Mouse (Mus musculus): Measurements from ENCODE around the gene Map2.

Gene Map2

GRCm38 (mm10) chr1:66386751-66387452 is 211.8 kb downstream of the Map2 start:
- in situ Hi-C loops (cut with MboI, MseI), result no loop called here

- in situ Hi-C loops (cut with MboI, MseI), result no loop called here
Measured at GRCm38 (mm10) chr1:66388561-66388960, 213.5 kb downstream of the Map2 start.

DNA sequence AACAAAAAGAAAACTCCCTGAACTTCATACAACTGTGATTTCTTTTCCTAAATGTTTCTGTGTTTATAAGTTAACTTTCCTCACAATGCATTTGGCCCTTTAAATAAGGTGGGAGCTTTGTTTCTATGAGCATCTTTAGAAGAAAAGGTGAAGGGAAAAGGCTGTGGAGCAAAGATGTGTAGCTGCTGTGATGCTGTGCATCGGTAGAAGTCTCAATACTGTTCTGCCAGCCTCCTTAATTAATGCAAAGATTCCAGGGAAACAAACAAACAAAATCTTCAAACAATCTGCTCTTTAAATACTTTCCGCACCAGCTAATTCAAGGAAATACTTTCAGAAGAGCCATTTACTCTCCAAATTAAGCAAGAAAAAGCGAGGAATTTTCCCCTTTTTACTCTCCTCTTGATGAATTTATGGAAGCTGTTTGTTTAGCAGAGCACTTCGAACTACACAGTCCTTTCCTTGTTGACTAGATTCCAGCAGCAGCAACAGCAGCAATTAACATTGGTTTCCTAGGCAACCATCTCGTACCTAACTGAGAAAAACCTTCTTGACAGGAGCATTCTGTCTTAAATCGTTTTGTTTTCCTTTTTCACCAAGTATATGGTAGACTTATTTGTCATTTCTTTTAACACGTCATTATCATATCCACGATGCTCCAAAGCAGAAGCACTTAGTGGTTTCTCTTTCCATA is 220.0 kb downstream of the Map2 start:
- in situ Hi-C loops (cut with MboI, MseI), result no loop called here

- in situ Hi-C loops (cut with MboI, MseI), result no loop called here
Measured at GRCm38 (mm10) chr1:66395826-66396225, 220.8 kb downstream of the Map2 start.

DNA sequence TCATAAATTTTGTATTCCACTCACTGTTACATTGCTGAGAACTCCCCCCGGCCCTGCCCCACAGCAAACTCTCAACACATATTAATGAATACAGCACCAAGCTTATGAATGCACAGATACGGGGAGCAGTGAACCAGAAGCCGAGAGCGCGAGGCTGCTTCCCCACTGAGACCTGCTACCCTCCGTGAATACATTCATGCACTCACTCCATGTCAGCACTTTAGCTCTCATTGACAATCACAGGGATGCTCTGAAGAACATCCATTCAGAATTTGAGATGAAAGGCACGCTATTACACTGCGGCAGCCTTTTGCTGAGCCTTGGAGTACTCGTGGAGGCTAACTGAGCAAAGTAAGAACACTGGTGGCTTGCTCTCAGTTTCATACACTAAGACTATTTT is 226.8 kb downstream of the Map2 start:
- in situ Hi-C loops (cut with MboI, MseI), result no loop called here

- in situ Hi-C loops (cut with MboI, MseI), result no loop called here
Measured at GRCm38 (mm10) chr1:66407270-66407967, 232.3 kb downstream of the Map2 start.

GRCm38 (mm10) chr1:66418360-66418759 is 243.3 kb downstream of the Map2 start:
- in situ Hi-C loops (cut with MboI, MseI), result no loop called here

DNA sequence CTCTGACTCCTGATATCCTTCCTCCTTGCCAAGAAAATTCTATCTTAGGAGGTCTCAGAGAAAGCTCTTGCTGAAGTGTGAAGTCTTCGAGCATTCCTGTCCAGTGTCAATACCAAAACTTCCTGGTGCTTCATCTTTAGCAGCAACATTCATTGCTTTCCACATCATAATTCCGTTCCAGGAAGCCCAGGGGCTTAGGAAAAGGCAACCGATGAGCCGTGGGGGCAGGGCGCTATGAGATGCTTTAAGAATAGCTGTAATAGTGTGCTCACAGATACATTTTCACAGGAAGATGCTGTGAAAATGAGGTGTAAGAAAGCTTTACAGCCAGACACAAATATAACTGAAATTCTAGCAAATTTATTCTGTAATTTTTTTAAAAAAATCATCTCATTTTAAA is 251.0 kb downstream of the Map2 start:
- in situ Hi-C loops (cut with MboI, MseI), result no loop called here

DNA sequence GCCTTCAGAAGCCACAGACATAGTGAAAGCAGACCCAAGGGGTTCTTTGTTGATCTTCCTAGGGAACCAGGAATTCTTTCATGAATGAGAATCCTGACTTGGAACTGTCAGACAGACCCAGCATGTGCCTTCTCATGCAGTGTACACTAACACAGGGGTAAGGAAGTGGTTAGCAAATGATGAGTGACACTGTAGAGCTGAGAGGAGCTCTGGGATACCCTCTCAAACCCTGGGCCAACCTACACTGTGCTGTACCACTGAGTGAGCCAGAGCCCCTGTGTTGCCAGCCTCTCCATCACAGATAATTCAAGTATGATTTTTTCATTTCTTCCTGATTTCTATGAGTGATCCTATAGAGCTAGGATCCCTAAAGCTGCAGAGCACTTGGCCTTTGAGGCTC is 255.9 kb downstream of the Map2 start:
- in situ Hi-C loops (cut with MboI, MseI), result no loop called here

DNA sequence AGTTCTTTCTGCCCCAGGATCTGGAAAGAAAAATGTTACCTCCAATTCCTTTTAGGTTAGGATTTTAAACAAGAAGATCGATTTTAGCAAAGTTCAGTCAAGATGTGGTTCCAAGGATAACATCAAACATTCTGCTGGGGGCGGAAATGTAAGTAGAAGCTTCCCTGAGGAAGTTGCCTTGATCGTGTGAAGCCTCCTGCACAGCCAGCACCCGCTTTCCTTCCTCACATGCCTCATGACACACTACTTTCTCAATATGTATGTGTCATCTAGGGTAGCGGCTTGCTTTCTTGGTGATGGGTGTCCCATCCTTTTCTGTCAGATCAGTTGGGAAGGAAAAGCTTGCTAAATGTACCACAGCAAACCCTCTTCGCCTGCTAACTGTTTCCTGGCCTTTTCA is 256.4 kb downstream of the Map2 start:
- in situ Hi-C loops (cut with MboI, MseI), result no loop called here

DNA sequence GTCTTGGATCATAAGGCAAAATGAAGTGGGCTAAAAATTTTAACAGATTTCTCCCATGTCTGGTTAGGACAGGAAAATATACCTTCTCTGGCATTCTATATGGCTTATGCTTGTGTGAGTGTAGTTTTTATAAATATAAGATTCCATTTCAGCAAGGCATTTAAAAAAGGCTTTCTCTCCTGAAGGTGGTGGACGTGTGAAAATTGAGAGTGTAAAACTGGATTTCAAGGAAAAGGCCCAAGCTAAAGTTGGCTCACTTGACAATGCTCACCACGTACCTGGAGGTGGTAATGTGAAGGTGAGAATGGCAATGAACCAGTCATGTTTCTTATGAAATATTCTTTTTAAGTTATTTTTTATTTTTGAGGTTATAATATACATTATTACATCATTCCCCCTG is 263.0 kb downstream of the Map2 start:
- in situ Hi-C loops (cut with MboI, MseI), result no loop called here

GRCm38 (mm10) chr1:66442922-66443321 is 267.8 kb downstream of the Map2 start:
- in situ Hi-C loops (cut with MboI, MseI), result no loop called here

DNA sequence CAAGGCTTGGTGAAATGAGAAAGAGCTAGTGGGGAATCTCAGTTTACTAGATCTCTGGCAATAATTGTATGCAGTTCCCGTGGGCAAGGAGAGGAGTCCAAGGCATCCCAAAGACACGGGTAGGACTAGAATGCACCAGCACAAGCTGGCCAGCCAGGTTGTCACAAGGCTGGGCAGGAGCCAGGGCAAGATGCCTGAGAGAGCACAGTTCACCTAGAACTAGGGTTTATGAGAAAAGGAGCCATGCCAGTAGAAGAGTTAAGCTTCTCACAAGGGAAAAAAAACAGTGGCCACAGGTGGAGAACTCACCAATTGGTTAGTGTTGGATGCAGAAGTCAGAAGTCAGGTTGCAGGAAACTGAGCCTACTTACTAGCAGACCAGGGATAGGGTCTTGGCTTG is 274.4 kb downstream of the Map2 start:
- in situ Hi-C loops (cut with MboI, MseI), result no loop called here

DNA sequence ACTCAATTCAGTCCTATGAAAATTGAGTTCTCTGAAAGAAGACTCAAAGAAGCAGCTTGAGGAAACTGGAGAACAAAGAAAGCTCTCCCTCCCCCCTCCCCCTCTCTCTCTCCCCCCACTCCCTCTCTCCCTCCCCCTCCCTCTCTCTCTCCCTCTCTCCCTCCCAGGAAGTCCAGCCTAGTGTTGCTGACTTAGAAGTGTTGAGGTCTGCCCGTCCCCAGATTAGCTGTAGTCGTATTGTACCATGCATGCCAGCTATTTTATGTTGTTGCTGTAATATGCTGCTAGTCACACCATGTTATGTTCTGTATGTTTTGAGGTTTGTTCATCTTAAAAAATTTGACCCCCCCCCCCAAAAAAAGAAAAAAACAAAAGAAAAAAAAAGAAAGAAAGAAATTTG is 281.5 kb downstream of the Map2 start:
- in situ Hi-C loops (cut with MboI, MseI), result no loop called here

- in situ Hi-C loops (cut with MboI, MseI), result no loop called here
Measured at GRCm38 (mm10) chr1:66457747-66458146, 282.7 kb downstream of the Map2 start.

GRCm38 (mm10) chr1:66459394-66459793 is 284.3 kb downstream of the Map2 start:
- in situ Hi-C loops (cut with MboI, MseI), result no loop called here

GRCm38 (mm10) chr1:66460850-66461249 is 285.8 kb downstream of the Map2 start:
- in situ Hi-C loops (cut with MboI, MseI), result no loop called here

DNA sequence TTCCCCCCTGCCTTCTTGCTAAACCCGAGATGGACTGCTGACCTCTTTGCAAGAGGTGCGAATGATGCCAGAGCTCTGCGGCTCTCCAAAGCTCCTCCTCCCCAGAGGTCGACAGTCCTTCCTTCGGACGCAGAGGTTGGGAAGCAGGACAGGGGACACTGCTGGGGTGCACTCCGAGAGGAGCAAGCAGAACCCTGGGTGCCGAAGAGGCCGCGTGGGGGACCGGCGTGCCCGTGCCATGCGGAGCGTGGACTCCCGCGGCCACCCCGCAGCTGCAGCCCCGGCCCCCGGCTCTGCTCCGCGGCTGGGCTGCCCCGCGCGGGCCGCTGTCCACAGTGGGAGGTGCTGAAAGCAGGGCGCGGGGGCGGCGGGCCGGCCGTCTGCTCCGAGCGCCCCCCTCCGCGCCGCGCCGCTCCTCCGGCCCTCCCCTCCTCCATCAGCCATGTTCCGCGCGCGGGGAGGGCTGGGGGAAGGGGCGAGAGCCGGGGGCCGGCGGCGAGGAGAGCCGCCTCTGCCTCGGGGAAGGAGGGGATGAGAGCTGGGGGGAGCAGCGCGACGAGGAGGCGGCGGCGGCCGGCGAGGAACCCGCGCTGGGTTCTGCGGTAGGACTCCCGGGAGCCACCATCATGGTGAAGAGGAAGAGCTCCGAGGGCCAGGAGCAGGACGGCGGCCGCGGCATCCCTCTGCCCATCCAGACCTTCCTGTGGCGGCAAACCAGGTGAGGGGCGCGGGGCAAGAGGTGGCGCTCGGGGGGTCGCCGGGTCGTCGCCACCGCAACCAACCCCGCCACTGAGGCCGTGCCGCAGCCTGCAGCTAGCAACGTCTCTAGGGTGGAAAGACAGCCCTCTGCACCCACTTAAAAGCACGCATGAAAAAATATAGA is 293.0 kb downstream of the Map2 start, which contains the start of gene Unc80:
Gene Unc80 (plus strand): TSS at position 547 of the 883 bp plus-strand sequence.
- in situ Hi-C loops (cut with MboI, MseI), result no loop called here

DNA sequence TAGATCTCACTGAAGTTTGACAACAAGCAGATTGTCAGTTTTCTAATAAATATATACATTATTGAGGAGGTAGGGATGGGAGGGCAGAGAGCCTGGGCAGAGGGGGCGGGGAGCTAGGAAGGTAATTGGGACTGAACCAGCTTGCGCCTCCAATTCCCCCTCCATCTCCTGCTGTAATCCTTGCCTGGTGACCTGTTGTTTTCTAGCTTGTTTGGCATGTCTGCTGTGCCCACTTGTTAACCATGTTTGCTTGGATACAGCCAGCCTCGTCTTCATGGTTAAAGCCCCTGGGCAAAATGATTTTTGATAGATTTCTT is 293.6 kb downstream of the Map2 start:
- in situ Hi-C loops (cut with MboI, MseI), result no loop called here

GRCm38 (mm10) chr1:66482751-66483150 is 307.7 kb downstream of the Map2 start:
- in situ Hi-C loops (cut with MboI, MseI), result loop anchor here (10.0 kb wide), 1 partner anchor 612 kb away; no protein-coding TSS in a partner anchor

All from T-helper 1 cell (primary cell).